Mouse (Mus musculus) erythroblast, embryonic 14.5 days (primary cell): Measurements from ENCODE around the gene Espnl. TPM values are rescaled to one million over a fixed set of nuclear protein-coding genes. Genes with fewer than 3 reads are reported as not detected.

Experiments used
- H3K27me3 ChIP-seq: 2 replicates; pipeline ENCODE4 v1.6.1; 2012; ENCODE audit warnings: inconsistent platforms; ENCODE audit not compliant: control insufficient read depth
- H3K36me3 ChIP-seq: 2 replicates; pipeline ENCODE4 v1.6.1; 2012; ENCODE audit warnings: mild to moderate bottlenecking, inconsistent platforms; ENCODE audit not compliant: control insufficient read depth
- H3K4me1 ChIP-seq: 2 replicates; pipeline ENCODE4 v1.6.1; 2012; ENCODE audit warnings: inconsistent platforms; ENCODE audit not compliant: control insufficient read depth
- H3K4me3 ChIP-seq: replicated peaks from 2 replicates; pipeline ENCODE3; 2012; ENCODE audit warnings: moderate library complexity, mild to moderate bottlenecking, inconsistent platforms
- H3K9me3 ChIP-seq: 2 replicates; pipeline ENCODE4 v1.6.1; 2012; ENCODE audit warnings: low read length, inconsistent platforms, mixed read lengths; ENCODE audit not compliant: control insufficient read depth
- GATA1 ChIP-seq: IDR thresholded peaks from 2 replicates; pipeline ENCODE4 v1.6.1; 2012; ENCODE audit warnings: low read length, inconsistent platforms, mixed read lengths
- TAL1 ChIP-seq: IDR thresholded peaks from 3 replicates; pipeline ENCODE4 v1.6.1; 2012; ENCODE audit warnings: low read length, inconsistent platforms, mixed read lengths
- polyA plus RNA-seq: library from polyadenylated mRNA; stranded (reverse); fragments of >175 nt; gene quantifications from 2 replicates; pipeline ENCODE4 v1.2.3, GENCODE M21; 2012

Gene Espnl
- polyA plus RNA-seq, 1 experiment: 0.01 TPM

- H3K36me3 ChIP-seq: peaks cover 52% of the 10 kb centered on the region
These were observed 26.3 kb upstream of the Espnl start for GRCm38 (mm10) chr1:91295544-91295943.

GRCm38 (mm10) chr1:91297799-91298744 lies 23.8 kb upstream of the Espnl start, which contains the start of gene Scly:
Gene Scly, plus strand, starts transcription at chr1:91298338.
- peaks cover 58% of the 10 kb centered on the region for H3K36me3 ChIP-seq
- peaks cover 3% of the 10 kb centered on the region; the same call in 1 of the 2 replicates for H3K9me3 ChIP-seq
- TF ChIP-seq GATA1 (peak; percentile 43), TAL1 (no peak)

More at GRCm38 (mm10) chr1:91295544-91295943, 26.3 kb upstream of the Espnl start:
- Histone ChIP-seq H3K4me1 (peaks cover 28% of the 10 kb centered on the region), H3K27me3 (no peaks in the 10 kb centered on the region), H3K9me3 (peaks cover 3% of the 10 kb centered on the region; the same call in 1 of the 2 replicates), H3K4me3 (no peak overlapping the region)
- TF ChIP-seq TAL1: no peak
- TF ChIP-seq GATA1: no peak

GRCm38 (mm10) chr1:91299026-91299706 lies 22.7 kb upstream of the Espnl start:
- peaks cover 3% of the 10 kb centered on the region; the same call in 1 of the 2 replicates for H3K9me3 ChIP-seq
- TF ChIP-seq TAL1 (no peak), GATA1 (no peak)
- H3K36me3 ChIP-seq: peaks cover 61% of the 10 kb centered on the region
- H3K27me3 ChIP-seq: no peaks in the 10 kb centered on the region
- H3K4me1 ChIP-seq: peaks cover 49% of the 10 kb centered on the region
- H3K4me3 ChIP-seq: peak overlapping the region; percentile 91

More at GRCm38 (mm10) chr1:91297799-91298744, 23.8 kb upstream of the Espnl start, which contains the start of gene Scly:
- Histone ChIP-seq H3K4me1 (peaks cover 49% of the 10 kb centered on the region), H3K4me3 (peak within 1 kb of the TSS; percentile 91), H3K27me3 (no peaks in the 10 kb centered on the region)

GRCm38 (mm10) chr1:91299707-91300426 lies 22.0 kb upstream of the Espnl start:
- TF ChIP-seq GATA1 (no peak), TAL1 (no peak)
- H3K9me3 ChIP-seq: peaks cover 3% of the 10 kb centered on the region; the same call in 1 of the 2 replicates
- H3K4me1 ChIP-seq: peaks cover 49% of the 10 kb centered on the region
- peak overlapping the region; percentile 91 for H3K4me3 ChIP-seq
- peaks cover 64% of the 10 kb centered on the region for H3K36me3 ChIP-seq
- no peaks in the 10 kb centered on the region for H3K27me3 ChIP-seq

GRCm38 (mm10) chr1:91301206-91301920 lies 20.5 kb upstream of the Espnl start:
- H3K36me3 ChIP-seq: peaks cover 65% of the 10 kb centered on the region
- no peak overlapping the region for H3K4me3 ChIP-seq
- TF ChIP-seq GATA1 (no peak), TAL1 (no peak)
- no peaks in the 10 kb centered on the region for H3K27me3 ChIP-seq
- no peaks in the 10 kb centered on the region for H3K9me3 ChIP-seq
- H3K4me1 ChIP-seq: peaks cover 49% of the 10 kb centered on the region

- no peaks in the 10 kb centered on the region for H3K27me3 ChIP-seq
- peaks cover 49% of the 10 kb centered on the region for H3K4me1 ChIP-seq
- H3K36me3 ChIP-seq: peaks cover 68% of the 10 kb centered on the region
- TF ChIP-seq GATA1 (no peak), TAL1 (no peak)
- no peaks in the 10 kb centered on the region for H3K9me3 ChIP-seq
- H3K4me3 ChIP-seq: no peak overlapping the region
These were observed 19.9 kb upstream of the Espnl start for GRCm38 (mm10) chr1:91302021-91302420.

- no peak overlapping the region for H3K4me3 ChIP-seq
- TF ChIP-seq GATA1: no peak
- no peak for TF ChIP-seq TAL1
- H3K27me3 ChIP-seq: no peaks in the 10 kb centered on the region
- H3K36me3 ChIP-seq: peaks cover 90% of the 10 kb centered on the region
- H3K9me3 ChIP-seq: no peaks in the 10 kb centered on the region
- H3K4me1 ChIP-seq: peaks cover 30% of the 10 kb centered on the region
These were observed 17.3 kb upstream of the Espnl start for GRCm38 (mm10) chr1:91304621-91305020.

- no peaks in the 10 kb centered on the region for H3K4me1 ChIP-seq
- no peaks in the 10 kb centered on the region for H3K27me3 ChIP-seq
- H3K36me3 ChIP-seq: peaks cover 91% of the 10 kb centered on the region
- no peak for TF ChIP-seq TAL1
- TF ChIP-seq GATA1: no peak
- H3K9me3 ChIP-seq: no peaks in the 10 kb centered on the region
- H3K4me3 ChIP-seq: no peak overlapping the region
These were observed 12.3 kb upstream of the Espnl start for GRCm38 (mm10) chr1:91309366-91310085.
